ENCODE assay signal across 18 mouse cellular contexts in the genomic region with DNA sequence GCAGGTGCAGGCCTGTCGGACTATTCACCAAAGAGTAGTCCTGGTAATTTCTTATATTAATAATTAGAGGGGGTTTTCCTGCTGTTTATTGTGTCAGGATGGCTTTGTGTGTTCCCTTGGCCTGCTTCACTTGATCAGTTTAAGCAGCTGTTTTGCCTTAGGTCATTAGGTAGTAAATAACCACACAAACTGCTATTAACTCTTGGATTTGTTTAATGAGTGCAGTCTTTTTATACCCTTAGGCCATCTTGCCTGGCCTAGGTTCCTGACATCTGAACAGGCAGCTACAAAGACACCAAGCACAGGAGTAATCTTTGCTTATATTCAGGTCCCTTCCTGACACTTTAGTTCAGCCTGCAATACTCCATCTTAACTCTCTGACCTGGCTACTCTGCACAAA.
DNase-seq lines count a peak whose midpoint lies in the region; ATAC-seq and TF ChIP-seq lines count a peak whose summit lies in the region.
"Had no signal": no experiment of that assay in that cellular context is flagged by ENCODE, and none has a peak within 500 bp of the region (broad histone marks: within the 10 kb centered on the region; RNA-seq: fewer than 3 reads in every experiment).

No protein-coding gene starts in this region.

- TF ChIP-seq POLR2A in cortical plate, adult 2 months (IDR thresholded peaks at IDR 0.05; ENCODE audit: extremely low read depth, insufficient read depth, low read length) = no peak
- TF ChIP-seq POLR2A in myocyte (IDR thresholded peaks at IDR 0.05; ENCODE audit: insufficient read length, low read depth) = no peak

- DNase-seq in heart, embryonic 10.5 days (ENCODE audit: low spot score) = no peak
- DNase-seq in testis, postnatal 10 days (ENCODE audit: low spot score) = no peak
- DNase-seq: B cell, adult 2 months; cerebellum, adult 18-20 months; gastrocnemius, postnatal 10 days; kidney, adult 11 months; layer of hippocampus, adult 9-11 months; right cerebral cortex, postnatal 25 days; thymus, adult 18-20 months had no signal

- H3K36me3 ChIP-seq in heart, embryonic 15.5 days = no peaks in the 10 kb centered on the region
- no peaks in the 10 kb centered on the region for H3K36me3 ChIP-seq in heart, embryonic 10.5 days
- H3K36me3 ChIP-seq in liver, embryonic 16.5 days (ENCODE audit: control insufficient read depth, insufficient read depth) = no peaks in the 10 kb centered on the region
- no peaks in the 10 kb centered on the region for H3K36me3 ChIP-seq in liver, embryonic 12.5 days
- no peaks in the 10 kb centered on the region for H3K36me3 ChIP-seq in myocyte (ENCODE audit: control insufficient read depth, insufficient read depth)
- H3K36me3 ChIP-seq: heart, embryonic 12.5 days had no signal

- peaks cover 97% of the 10 kb centered on the region for H3K79me2 ChIP-seq in myocyte (ENCODE audit: control insufficient read depth, insufficient read depth)

- ATAC-seq in heart, embryonic 15.5 days (replicated peaks; ENCODE audit: insufficient number of reproducible peaks, insufficient read depth, low FRiP score, low read depth) = no peak
- ATAC-seq in liver, embryonic 16.5 days (ENCODE audit: low read depth) = no peak
- ATAC-seq in liver, embryonic 12.5 days = no peak
- ATAC-seq in CD4-positive, CD25-positive, alpha-beta regulatory T cell, adult 4 months = no peak
- ATAC-seq: forebrain, embryonic 14.5 days had no signal

- H3K4me1 ChIP-seq in heart, embryonic 15.5 days (replicated peaks) = peaks cover 47% of the 10 kb centered on the region
- peaks cover 36% of the 10 kb centered on the region for H3K4me1 ChIP-seq in heart, embryonic 10.5 days
- peaks cover 11% of the 10 kb centered on the region for H3K4me1 ChIP-seq in liver, embryonic 16.5 days (ENCODE audit: control insufficient read depth, low read depth, low read length)
- peaks cover 60% of the 10 kb centered on the region for H3K4me1 ChIP-seq in liver, embryonic 12.5 days
- H3K4me1 ChIP-seq in cortical plate, adult 2 months (ENCODE audit: control insufficient read depth, insufficient read depth, low read length) = peaks cover 8% of the 10 kb centered on the region

- TF ChIP-seq CTCF in cortical plate, adult 2 months (IDR thresholded peaks at IDR 0.05; ENCODE audit: extremely low read depth, insufficient read depth, low read length) = no peak

- 0 out of 2 replicates have a peak overlapping the region, but pooled peaks have one; percentile 5 for H3K27ac ChIP-seq in heart, embryonic 15.5 days
- no peak overlapping the region for H3K27ac ChIP-seq in heart, embryonic 10.5 days
- peak overlapping the region; percentile 7; the same call in 1 of the 2 replicates for H3K27ac ChIP-seq in liver, embryonic 16.5 days (ENCODE audit: low read length)
- H3K27ac ChIP-seq in liver, embryonic 12.5 days = no peak overlapping the region
- H3K27ac ChIP-seq in cortical plate, adult 2 months (ENCODE audit: insufficient read depth, low read length) = peak overlapping the region; percentile 46; the same call in 1 of the 2 replicates

- H3K4me3 ChIP-seq in heart, embryonic 15.5 days = no peak overlapping the region
- no peak overlapping the region for H3K4me3 ChIP-seq in heart, embryonic 10.5 days
- H3K4me3 ChIP-seq in liver, embryonic 16.5 days (ENCODE audit: low read depth, low read length) = no peak overlapping the region
- H3K4me3 ChIP-seq in liver, embryonic 12.5 days = no peak overlapping the region
- no peak overlapping the region for H3K4me3 ChIP-seq in cortical plate, adult 2 months (ENCODE audit: insufficient read depth, low read length)
- H3K4me3 ChIP-seq in myocyte = no peak overlapping the region
- H3K4me3 ChIP-seq: heart, embryonic 12.5 days; megakaryocyte, embryonic 14.5 days had no signal

- H3K9ac ChIP-seq in heart, embryonic 15.5 days = no peak overlapping the region
- H3K9ac ChIP-seq in liver, embryonic 16.5 days (ENCODE audit: low read depth, low read length) = no peak overlapping the region
- H3K9ac ChIP-seq in liver, embryonic 12.5 days = no peak overlapping the region
- H3K9ac ChIP-seq: heart, embryonic 12.5 days had no signal

- no peak overlapping the region for H3ac ChIP-seq in myocyte (ENCODE audit: control insufficient read depth, insufficient read length)

- no peaks in the 10 kb centered on the region for H3K27me3 ChIP-seq in heart, embryonic 15.5 days
- no peaks in the 10 kb centered on the region for H3K27me3 ChIP-seq in heart, embryonic 10.5 days (ENCODE audit: insufficient read depth, poor library complexity, severe bottlenecking)
- H3K27me3 ChIP-seq in liver, embryonic 16.5 days (ENCODE audit: control insufficient read depth, insufficient read depth, low read depth, low read length) = no peaks in the 10 kb centered on the region
- H3K27me3 ChIP-seq in liver, embryonic 12.5 days (replicated peaks) = no peaks in the 10 kb centered on the region
- no peaks in the 10 kb centered on the region for H3K27me3 ChIP-seq in myocyte (ENCODE audit: control insufficient read depth, insufficient read depth, insufficient read length)
- H3K27me3 ChIP-seq: heart, embryonic 12.5 days; megakaryocyte, embryonic 14.5 days had no signal

- no peaks in the 10 kb centered on the region for H3K9me3 ChIP-seq in heart, embryonic 15.5 days (replicated peaks)
- H3K9me3 ChIP-seq in heart, embryonic 10.5 days = no peaks in the 10 kb centered on the region
- no peaks in the 10 kb centered on the region for H3K9me3 ChIP-seq in liver, embryonic 16.5 days (replicated peaks; ENCODE audit: control insufficient read depth, low read length)
- no peaks in the 10 kb centered on the region for H3K9me3 ChIP-seq in liver, embryonic 12.5 days (replicated peaks)
- H3K9me3 ChIP-seq: heart, embryonic 12.5 days; megakaryocyte, embryonic 14.5 days had no signal

- no peak overlapping the region for H3K4me2 ChIP-seq in heart, embryonic 15.5 days
- no peak overlapping the region for H3K4me2 ChIP-seq in liver, embryonic 16.5 days (ENCODE audit: low read depth, low read length)
- no peak overlapping the region for H3K4me2 ChIP-seq in liver, embryonic 12.5 days
- peak overlapping the region; percentile 48 for H3K4me2 ChIP-seq in myocyte (ENCODE audit: low read depth)
- H3K4me2 ChIP-seq: heart, embryonic 12.5 days had no signal

- WGBS in heart, embryonic 15.5 days = 84% methylated on average over 1 of the region's 1 CpGs
- 84% methylated on average over 1 of the region's 1 CpGs for WGBS in heart, embryonic 10.5 days
- 89% methylated on average over 1 of the region's 1 CpGs for WGBS in liver, embryonic 16.5 days (ENCODE audit: insufficient replicate concordance)
- WGBS in liver, embryonic 12.5 days (ENCODE audit: insufficient replicate concordance) = 89% methylated on average over 1 of the region's 1 CpGs

TF ChIP-seq in myocyte, 11 proteins besides CTCF, POLR2A, EP300 and RAD21:
- TF ChIP-seq TCF3 (IDR thresholded peaks at IDR 0.05; ENCODE audit: insufficient read length, low read depth) (no peak), MYOD1 (IDR thresholded peaks at IDR 0.05; ENCODE audit: control insufficient read depth in 1 of 3, insufficient read length in 2 of 3, low read depth in 2 of 3) (peak in 1 of 3 experiments; percentile 7)

Comparison
In these comparisons a context has a peak if more than half of its experiments do, and no peak if none do; other contexts are left out.
1. H3K27ac ChIP-seq: peak in heart, embryonic 15.5 days (single experiment), liver, embryonic 16.5 days (single experiment) and cortical plate, adult 2 months (single experiment); none in heart, embryonic 10.5 days (single experiment) and liver, embryonic 12.5 days (single experiment).